Mouse (Mus musculus): ENCODE results near the gene Prickle1. TPM values are rescaled to one million over a fixed set of nuclear protein-coding genes. Genes with fewer than 3 reads are reported as not detected.

Prickle1 gene
- total RNA-seq, 2 experiments from 2014 or later, result 6.0 TPM

GRCm38 (mm10) chr15:93477729-93478128 is 118.0 kb downstream of the Prickle1 start:
- intact Hi-C loops (cut with DNase I; ENCODE audit: low total_unique reads), result no loop called here
- DNase-seq, result no peak

- intact Hi-C loops (cut with DNase I; ENCODE audit: low total_unique reads), result no loop called here
These were observed 120.0 kb downstream of the Prickle1 start for GRCm38 (mm10) chr15:93475688-93476087.

GRCm38 (mm10) chr15:93474277-93474676 is 121.4 kb downstream of the Prickle1 start:
- no peak for DNase-seq
- intact Hi-C loops (cut with DNase I; ENCODE audit: low total_unique reads), result no loop called here

More at GRCm38 (mm10) chr15:93475688-93476087, 120.0 kb downstream of the Prickle1 start:
- no peak for DNase-seq

DNA sequence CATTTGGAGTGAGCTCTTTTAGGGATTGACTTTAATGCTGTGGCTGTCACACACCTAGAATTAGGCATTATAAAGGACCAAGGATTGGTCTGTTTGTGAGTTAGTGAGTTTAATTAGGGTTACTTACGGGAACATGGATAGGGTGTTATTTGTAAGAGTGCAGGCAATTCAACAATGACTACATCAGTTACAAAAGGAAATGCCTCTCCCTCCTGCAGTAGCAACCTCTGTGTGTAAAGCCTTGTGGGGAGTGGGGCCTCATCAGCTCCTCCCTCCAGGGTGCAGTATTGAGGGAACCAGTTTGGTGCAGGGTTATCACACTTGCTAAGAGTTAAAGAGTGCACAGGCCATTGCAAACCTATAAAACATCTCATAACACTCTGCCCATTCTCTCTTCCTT is 123.6 kb downstream of the Prickle1 start:
- intact Hi-C loops (cut with DNase I; ENCODE audit: low total_unique reads), result no loop called here
- DNase-seq, result no peak

GRCm38 (mm10) chr15:93471651-93472050 is 124.0 kb downstream of the Prickle1 start:
- no peak for DNase-seq
- intact Hi-C loops (cut with DNase I; ENCODE audit: low total_unique reads), result no loop called here

- intact Hi-C loops (cut with DNase I; ENCODE audit: low total_unique reads), result no loop called here
- no peak for DNase-seq
These were observed 134.6 kb downstream of the Prickle1 start for GRCm38 (mm10) chr15:93461066-93461465.

- intact Hi-C loops (cut with DNase I; ENCODE audit: low total_unique reads), result no loop called here
- no peak for DNase-seq
These were observed 136.3 kb downstream of the Prickle1 start for GRCm38 (mm10) chr15:93459422-93459821.

DNA sequence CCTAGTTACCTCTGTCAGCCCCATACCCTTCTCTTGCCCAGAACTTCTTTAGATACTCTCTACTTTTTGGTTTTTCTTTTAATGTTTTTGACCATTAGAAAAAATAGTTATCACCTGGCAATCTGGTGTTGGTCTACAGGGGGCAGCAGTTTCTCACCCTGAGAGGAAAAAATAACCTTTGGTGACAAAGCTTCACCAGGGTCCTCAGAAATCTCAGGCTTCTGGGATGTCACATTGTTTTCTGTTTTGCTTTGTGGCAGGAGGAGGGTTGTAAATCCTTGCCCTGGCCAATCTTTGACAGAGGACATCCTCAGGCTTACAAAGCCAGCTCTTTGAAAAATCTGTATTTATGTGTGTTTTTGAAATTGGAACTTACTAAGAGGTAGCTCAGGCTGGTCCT is 139.7 kb downstream of the Prickle1 start:
- intact Hi-C loops (cut with DNase I; ENCODE audit: low total_unique reads), result no loop called here
- no peak for DNase-seq

DNA sequence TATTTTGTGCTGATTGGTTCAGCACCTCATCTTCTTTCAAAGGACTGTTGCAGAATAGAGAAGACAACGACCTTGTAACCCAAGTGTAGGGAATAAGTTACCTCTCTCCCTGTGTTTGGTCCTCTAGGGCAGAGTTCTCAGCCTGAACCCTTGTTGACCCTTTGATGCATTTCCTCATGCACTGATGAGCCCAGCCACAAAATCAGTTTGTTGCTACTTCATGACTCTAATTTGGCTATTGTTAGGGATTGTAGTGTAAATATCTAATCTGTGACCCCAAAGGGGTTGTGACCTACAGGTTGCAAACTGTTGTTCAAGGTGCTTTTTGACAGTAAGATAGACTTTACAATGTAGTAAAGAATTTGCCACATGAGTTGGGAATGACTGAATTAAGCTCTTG is 142.4 kb downstream of the Prickle1 start:
- DNase-seq, result no peak
- intact Hi-C loops (cut with DNase I; ENCODE audit: low total_unique reads), result no loop called here

Other genes with a start within 250 kb of the Prickle1 start
- gene Zcrb1, start 197.6 kb downstream of the Prickle1 start, total RNA-seq (2021), result 10 to 100 TPM; 67.7 to 72.1 TPM
- 10 to 100 TPM; 16.3 to 16.5 TPM for gene Pphln1, start 197.5 kb downstream of the Prickle1 start, total RNA-seq (2021)

All from gastrocnemius, postnatal 14 days (tissue).